Mouse (Mus musculus) urinary bladder, adult 18-20 months (tissue): Measurements from ENCODE around the gene Il10.

Experiments
- DNase-seq, 2 experiments: peaks; one replicate each; pipeline ENCODE4 v3.0.0; 2022; ENCODE audit warnings: low spot score in 2 of 2, mixed read lengths in 2 of 2

Il10 gene

DNA sequence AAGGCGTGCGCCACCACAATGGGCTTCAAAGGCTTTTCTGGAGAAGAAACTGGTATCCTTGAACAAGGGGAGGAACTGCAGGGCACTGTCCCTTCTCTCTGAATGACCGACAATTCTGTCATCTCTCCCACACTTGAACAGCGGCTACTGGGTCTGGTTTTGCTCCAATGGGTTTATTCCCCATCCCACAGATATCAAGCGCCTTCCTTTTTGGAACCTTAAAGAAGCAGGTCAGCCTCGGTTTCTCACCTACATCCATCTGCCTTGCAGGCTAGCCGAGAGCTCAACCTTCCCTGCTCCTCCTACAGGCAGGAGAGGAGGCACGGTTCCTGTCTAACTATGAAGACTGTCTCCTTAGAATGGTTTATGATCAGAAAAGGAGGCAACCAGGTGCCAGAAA, 29.3 kb downstream of the Il10 start:
- no peak for DNase-seq

DNA sequence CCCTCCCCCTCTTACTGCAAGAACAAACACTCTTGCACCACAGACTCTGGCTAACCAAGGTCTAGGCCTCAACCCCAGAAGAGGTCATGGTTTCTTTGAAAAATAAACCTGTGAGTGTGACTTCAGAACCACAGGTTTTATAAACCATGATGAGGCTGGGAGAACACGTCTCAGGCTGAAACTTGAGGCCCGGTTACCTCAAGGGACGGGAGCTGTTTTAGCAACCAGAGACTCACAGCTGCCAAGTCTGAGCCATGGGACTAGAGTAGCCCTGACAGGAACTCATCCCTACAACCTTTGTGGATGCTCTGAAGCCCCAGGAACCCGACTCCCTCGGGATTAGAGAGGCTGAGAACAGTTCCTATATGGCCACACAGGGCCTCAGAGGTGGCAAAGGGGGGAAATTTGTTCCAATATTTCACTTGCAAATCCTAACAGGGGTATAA, 29.7 kb downstream of the Il10 start:
- no peak for DNase-seq

DNA sequence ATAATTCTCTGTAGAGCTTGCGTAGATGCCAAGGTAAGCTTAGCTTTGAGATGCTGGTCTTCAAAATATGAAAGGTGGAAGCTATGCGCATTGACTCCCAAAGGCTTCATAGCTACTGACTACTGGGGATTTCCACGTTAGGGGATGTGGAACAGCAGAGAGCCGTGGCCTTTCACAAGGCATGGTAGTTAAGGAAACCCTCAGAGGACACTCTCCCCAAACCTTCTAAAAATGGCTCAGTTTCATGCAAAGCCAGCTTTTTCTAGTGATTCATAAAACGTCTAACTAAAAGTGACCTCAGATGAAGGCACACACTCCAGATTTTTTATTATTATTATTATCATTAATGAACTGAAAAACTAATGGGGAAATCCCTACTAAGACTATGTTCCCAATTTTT, 30.4 kb downstream of the Il10 start:
- DNase-seq: no peak

DNA sequence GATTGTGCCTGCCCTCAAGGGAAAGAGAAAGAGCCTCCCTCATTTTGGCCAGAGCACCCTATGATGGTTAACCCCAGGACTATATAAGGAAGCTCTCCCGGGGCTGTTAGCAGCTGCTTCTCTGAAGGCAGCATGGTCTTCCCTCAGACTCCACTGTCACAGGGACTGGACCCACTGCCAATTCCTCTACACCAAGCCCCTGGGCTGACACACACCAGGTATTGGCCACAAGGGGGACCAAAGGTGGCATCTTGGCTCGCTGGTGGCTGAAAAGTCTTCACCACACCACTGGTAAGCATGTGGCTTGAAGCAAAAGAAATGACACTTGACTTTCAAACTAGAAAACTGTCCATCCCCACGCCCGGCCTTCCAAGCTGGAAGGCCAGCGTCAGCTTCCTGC, 31.0 kb downstream of the Il10 start:
- no peak for DNase-seq

DNA sequence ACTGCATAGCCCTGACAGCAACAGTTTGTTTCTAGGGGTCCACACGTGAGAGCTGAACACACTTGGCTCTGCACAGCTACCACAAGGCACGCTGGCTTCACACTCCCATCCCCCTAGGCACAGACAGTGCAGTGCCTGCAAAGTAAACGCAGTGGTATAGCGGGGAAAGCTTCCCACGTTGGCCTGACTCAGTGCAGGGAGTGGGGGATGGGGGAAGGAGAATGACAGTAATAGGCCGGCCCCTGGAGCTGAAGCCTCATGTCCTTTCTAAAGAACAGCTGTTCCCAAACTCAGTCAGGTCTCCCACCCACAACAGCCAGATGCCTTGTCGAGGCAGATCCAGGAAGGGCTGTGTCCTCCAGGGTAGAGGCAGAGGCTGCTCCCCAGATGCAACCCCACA, 31.4 kb downstream of the Il10 start:
- DNase-seq: no peak

DNA sequence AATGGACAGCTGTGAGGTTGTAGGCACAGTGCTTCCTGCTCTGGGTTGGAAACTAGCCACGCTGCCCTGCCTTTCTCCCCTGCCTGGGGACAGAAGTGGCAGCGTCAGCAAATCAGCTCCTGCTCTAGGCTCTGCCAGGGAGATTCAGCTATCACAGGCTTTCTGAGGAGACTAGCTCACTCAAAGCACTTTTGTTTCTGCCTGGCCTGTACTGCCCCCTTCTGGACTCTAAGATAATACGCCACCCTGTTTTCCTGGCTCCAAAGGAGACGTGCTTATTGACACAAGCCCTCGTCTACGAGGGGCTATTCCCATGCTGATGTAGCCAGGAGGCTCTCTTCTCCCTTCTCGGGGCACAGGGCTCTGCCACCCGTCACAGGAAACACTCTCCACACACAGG, 33.6 kb downstream of the Il10 start:
- no peak for DNase-seq

DNA sequence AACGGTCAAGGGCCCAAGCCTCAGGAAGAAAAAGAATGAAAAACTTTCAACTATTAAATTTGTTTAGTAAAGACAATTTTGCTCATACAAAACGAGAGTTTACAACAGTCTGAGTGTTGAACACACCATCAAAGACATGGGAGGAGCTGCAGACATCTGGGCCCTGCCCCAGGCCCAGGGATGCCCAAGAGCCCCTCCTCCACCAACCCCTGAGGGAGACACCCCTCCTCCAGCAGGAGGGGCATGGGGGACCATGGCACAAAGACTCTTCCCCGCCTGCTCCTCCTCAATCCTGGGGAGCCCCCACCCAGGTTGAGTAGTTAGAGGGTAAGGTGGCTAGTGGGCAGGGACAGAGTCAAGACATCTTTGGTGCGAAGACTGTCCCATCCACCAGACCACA, 34.0 kb downstream of the Il10 start:
- DNase-seq: no peak

DNA sequence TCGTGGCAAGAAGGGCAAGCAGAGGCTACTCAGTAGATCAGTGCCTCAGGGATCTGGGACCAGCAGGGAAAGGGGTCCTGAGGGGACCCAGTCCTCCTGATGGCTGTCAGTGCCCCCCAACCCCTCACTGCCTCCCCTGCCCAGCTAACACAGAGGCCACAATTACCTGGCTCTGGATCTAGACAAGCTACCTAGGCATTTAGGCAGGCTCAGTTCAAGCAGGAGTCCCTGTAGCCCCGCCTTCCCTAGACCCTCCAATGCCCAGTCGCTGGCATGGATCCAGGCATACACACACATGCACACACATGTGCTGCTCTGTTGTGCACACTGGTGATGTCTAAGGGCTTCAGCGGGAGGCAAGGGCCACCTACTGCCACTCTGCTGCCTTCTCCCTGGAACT, 34.6 kb downstream of the Il10 start:
- DNase-seq: no peak

DNA sequence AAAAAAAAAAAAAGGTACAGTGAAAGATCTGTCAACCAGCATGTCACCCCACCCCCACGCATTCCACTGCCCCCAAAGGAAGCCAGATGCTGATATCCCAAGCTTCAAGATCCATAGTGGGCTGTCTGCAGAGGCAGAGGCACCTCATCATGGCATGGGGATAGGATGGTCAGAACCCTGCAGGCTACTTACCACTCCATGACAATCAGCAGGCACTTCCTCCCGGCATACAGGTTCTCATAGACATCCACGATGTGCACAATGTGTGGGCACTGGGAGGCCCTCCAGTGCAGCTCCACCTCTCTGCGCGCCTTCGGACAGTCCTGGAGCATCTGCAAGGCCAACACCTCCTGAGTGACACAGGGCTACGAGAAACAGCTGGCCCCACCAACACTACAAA, 38.8 kb downstream of the Il10 start:
- DNase-seq: no peak

DNA sequence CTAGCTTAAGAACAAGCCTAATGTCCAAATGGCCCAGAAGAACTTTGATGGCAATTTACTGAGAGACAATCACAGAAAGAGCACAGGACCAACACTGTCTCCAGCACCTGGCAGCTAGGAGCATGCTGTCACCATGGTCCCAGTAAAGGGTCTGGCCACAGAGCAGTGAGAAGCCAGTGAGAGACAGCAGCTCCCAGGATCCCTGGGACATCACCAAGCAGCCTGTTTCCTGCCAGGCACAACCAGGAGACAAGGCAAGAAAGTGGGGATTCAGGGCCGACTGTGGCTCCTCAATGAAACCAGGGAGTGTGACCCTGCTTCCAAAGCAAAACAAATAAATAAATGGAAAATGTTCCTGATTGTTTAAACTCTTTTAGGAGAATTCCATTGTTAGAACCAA, 39.8 kb downstream of the Il10 start:
- DNase-seq: no peak

DNA sequence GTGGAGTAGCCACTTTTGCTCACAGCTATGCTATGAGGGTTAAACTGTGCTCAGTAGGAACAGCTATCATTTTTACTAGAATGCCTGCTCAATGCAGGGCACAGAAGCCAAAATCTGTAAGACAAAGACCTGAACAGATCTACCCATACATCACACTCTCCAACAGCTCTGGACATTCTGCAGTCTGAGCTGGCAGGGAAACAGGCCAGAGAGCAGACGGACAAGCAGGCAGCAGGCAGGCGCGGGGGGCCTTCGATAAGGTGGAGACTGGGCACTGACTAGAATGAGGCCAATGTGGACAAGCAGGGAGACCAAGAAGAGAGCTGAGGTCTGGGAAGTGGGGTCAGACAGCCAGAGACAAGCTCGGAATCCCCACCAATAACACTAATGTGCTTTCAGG, 40.2 kb downstream of the Il10 start:
- no peak for DNase-seq

DNA sequence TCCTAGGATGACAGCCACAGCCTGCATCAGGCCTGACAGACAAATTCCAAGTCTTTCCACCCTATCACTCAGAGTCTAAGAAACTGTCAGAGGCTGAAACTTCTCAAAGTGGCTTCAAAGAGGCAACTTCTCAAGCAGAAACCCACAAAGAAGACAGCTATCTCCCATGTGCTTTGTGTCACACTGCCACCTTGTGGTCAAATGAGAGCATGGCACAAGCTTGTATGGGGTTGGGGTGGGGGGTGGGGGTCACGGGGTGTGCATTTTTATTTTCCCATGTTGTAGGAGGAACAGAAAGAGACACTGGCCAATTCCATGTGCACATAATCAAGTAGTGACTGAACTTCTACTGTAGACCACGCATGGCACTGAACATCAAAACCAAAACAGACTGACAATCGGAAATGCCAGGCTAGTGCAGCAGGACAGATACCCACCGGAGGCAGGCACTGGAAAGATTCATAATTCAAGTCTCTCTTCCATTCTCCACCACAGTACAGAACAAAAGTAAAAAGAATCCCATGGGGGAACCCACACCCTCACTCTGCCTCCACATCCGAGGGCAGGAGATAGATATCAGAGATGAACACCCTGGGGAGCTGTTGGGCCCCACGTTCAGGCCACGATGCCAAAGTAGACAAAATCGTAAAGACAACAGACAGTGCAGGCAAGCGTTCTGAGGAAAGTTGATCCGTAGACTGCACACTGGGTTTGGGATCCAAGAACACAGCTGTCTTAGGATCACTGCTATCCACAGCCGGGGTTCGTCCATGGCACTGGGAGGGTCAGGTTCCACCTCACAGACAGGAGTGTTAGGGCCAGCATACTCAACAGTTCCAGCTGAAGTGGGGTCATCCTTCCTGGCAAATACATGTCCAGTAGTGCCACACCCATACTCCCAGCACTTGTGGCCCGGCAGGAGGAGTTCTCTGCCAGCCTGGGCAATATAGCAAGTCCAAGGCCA, 40.9 kb downstream of the Il10 start:
- no peak for DNase-seq

DNA sequence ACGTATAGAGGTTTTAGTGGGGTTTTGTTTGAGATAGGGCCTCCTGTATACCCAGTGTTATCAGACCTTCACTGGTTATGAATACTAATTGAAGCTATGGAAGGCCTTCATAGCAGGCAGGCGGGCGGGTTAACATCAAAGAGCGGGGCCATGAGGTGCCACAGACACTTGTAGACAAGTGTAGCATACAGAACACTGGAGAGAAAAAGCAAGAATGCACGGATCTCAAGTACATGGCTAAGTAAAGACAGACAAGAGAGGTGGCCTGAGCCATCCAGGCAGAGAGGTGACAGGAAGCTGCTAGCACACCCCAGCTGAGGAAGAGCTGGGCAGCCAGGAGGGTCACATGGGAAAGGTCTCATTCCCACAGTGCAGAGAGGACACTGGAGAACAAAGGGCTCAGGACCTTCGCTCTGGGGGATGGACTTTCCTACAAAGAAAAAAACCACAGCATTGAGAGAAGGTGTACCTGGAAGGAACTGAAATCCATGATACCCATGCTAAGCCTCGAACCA, 42.2 kb downstream of the Il10 start:
- no peak for DNase-seq

DNA sequence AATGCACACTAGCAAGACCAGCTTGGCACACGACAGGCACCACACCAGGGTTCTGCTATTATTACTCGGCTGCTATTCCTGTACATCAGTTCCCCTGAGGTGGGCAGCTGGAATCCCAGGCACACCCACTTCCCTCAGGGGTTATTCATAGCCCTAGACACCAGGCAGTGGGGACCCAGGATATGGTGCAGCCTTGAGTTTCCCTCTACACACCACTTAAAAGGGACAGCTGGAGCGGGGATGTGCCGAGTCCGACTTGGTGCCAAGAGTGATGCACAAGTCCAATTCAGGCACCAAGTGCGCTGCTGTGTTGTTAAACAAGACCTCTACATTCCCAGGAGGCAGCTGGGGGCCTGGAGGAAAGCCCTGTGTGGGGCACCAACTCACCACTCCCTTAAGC, 43.2 kb downstream of the Il10 start:
- DNase-seq: no peak

DNA sequence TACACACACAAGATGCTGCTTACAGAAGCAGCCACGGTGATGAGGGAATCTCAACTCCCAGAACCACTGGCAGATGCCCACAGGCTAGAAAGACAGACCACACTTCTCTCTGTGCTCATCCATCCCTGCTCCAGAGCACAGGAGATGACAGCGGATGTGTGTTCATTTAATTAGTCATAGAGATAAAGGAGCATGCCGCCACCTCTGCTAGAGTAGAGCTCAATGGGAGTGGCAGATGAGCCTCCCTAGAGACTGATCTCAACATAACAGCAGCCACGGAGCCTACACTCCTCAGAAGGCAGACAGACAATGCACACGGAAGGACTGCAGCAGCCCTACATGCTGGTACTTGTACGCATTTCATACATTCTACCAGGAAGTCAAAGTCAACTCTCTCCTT, 44.6 kb downstream of the Il10 start:
- no peak for DNase-seq

DNA sequence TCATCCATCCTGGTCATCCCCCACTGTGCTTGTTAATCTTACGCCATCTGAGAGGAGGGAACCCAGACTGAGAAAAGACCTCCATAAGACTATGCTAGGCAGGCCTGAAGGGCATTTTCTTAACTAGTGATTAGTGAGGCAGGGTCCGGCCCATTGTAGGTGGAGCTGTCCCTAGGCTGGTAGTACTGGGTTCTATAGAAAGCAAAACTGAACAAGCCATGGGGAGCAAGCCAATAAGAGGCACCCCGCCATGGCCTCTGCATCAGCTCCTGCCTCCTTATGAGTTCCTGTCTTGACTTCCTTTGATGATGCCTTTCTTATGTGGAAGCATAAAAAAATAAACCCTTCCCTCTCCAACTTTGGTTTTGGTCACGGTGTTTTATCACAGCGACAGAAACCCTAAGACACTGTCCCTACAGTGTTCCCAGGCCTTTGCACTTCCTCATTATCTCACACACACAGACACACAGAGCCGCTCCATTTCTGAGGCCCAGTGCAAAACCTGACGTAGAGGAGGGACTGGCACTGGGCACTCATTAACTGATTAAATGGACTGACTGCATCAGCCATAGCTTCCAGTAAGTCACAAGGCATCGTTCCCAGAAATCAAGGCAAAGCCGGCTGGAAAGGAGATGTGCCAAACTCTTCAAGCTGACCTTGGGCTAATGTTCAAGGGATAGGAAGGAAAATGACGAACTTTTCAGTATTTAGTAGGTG, 48.5 kb downstream of the Il10 start:
- no peak for DNase-seq

DNA sequence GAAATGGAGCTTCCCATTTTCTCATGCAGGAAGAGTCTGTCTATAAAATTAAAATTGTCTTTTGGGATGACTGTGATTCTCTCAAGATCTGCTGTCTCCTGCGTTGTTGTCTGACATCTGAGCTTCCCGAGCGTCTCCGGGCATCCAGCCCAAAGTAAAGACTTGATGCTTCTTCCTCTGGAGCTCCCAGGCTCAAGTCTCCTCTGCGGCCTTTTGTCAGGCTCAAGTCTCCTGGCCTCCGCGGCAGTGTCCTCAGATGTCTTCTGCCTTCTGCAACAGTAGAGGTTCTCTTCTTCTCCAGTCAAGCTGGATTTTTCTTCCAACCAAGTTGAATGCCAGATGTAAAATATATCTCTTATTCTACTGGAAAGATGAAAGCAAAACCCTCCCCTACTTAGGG, 49.4 kb downstream of the Il10 start:
- DNase-seq: no peak

DNA sequence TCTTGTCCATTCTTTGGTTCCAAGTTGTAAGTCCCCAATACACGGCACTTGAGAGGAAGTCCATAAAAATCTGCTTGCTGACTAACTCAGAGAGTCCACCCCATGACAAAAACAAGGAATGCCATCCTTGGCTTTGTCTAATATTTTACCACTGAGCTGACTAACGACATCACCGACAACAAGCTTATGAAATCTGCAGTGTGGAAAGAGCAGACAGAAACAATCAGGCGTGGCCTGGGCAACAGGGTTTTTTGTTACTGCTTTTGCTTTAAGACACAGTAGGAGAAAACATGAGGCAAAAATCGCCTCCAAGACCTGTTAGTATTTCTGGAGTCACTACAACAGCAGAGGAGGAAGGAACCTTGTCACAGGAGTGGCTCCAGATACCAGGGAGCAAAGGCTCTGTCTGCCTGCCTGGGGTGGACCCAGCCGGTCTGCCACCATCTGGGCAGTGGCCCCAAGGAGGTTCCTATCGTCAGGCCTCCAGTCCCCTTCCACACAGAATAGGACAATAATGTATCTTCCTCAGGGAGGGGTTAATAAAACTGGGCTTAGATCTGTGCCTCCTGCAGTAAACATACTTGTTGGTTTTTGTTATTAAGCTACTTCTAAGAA, 52.8 kb downstream of the Il10 start:
- DNase-seq: no peak

DNA sequence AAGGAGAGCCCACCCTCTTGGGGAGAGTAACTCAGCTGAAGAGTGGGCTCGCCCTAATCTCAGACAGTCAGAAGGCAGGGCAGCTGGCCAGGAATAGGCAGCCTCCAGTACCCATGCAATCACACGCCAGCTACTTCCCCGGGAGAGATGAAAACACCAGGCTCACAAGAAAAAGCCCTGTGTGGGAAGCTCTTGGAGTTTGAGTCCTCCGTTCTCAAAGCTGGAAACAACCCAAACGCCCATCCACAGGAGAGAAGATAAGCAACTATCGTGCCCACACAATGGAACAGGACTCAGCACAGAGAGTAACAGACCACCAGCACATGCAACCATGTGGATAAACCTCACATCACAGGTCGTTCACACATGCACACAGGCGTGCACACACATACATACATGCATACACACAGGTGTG, 54.9 kb downstream of the Il10 start:
- no peak for DNase-seq
